Mouse (Mus musculus): ENCODE results near the gene Frmd5. TPM values are rescaled to one million over a fixed set of nuclear protein-coding genes. Genes with fewer than 3 reads are reported as not detected.

Gene Frmd5
- total and polyA plus RNA-seq, 2 experiments from 2014 or later = 125 to 231 TPM

GRCm38 (mm10) chr2:121728907-121729575 lies 77.8 kb downstream of the Frmd5 start:
- Histone ChIP-seq H3K4me3 (ENCODE audit: low read depth, low read length) (no peak overlapping the region), H3K27me3 (ENCODE audit: control insufficient read depth, insufficient read depth, low read length) (no peaks in the 10 kb centered on the region), H3K4me1 (ENCODE audit: control insufficient read depth, insufficient read depth) (no peaks in the 10 kb centered on the region), H3K36me3 (replicated peaks; ENCODE audit: control insufficient read depth, insufficient read depth, low read length) (no peaks in the 10 kb centered on the region), H3K27ac (ENCODE audit: low read depth) (no peak overlapping the region), H3K9ac (replicated peaks; ENCODE audit: low read depth, low read length) (no peak overlapping the region), H3K4me2 (ENCODE audit: low read depth, low read length) (no peak overlapping the region), H3K9me3 (replicated peaks; ENCODE audit: control insufficient read depth, low read length) (no peaks in the 10 kb centered on the region)
- TF ChIP-seq CTCF (IDR thresholded peaks at IDR 0.05; ENCODE audit: low read depth) (no peak), EP300 (IDR thresholded peaks at IDR 0.05; ENCODE audit: low read depth) (no peak)
- DNase-seq (ENCODE audit: low spot score) (no peak), ATAC-seq (ENCODE audit: insufficient read depth, low read depth) (no peak)
- WGBS = 75% methylated on average over 9 of the region's 9 CpGs

DNA sequence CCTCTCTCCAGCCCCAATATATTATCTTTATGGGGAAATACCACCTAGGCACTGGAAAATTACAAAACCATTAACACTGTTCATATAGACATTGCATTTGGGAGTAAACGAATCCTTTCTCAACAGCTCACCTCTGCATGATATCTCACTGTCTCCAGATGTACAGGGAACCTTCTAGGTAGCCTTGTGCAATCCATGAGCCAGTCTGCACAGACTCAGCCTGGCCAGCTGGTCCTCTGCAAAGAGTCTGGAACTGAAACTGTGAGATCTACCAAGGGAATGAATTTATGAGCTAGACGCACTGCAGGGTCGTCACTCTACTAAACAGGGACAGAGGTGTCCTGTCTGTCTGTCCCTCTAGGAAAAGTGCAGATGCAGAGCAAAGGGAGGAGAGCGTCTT lies 82.0 kb downstream of the Frmd5 start:
- 83% methylated on average over 4 of the region's 4 CpGs for WGBS
- H3K4me3 ChIP-seq (ENCODE audit: low read depth, low read length) = no peak overlapping the region
- no peak for ATAC-seq (ENCODE audit: insufficient read depth, low read depth)
- TF ChIP-seq EP300 (IDR thresholded peaks at IDR 0.05; ENCODE audit: low read depth) = no peak
- TF ChIP-seq CTCF (IDR thresholded peaks at IDR 0.05; ENCODE audit: low read depth) = no peak
- no peak overlapping the region for H3K9ac ChIP-seq (replicated peaks; ENCODE audit: low read depth, low read length)
- H3K27ac ChIP-seq (ENCODE audit: low read depth) = no peak overlapping the region
- DNase-seq (ENCODE audit: low spot score) = no peak
- no peak overlapping the region for H3K4me2 ChIP-seq (ENCODE audit: low read depth, low read length)
- H3K27me3 ChIP-seq (ENCODE audit: control insufficient read depth, insufficient read depth, low read length) = no peaks in the 10 kb centered on the region
- no peaks in the 10 kb centered on the region for H3K9me3 ChIP-seq (replicated peaks; ENCODE audit: control insufficient read depth, low read length)
- no peaks in the 10 kb centered on the region for H3K36me3 ChIP-seq (replicated peaks; ENCODE audit: control insufficient read depth, insufficient read depth, low read length)
- no peaks in the 10 kb centered on the region for H3K4me1 ChIP-seq (ENCODE audit: control insufficient read depth, insufficient read depth)

DNA sequence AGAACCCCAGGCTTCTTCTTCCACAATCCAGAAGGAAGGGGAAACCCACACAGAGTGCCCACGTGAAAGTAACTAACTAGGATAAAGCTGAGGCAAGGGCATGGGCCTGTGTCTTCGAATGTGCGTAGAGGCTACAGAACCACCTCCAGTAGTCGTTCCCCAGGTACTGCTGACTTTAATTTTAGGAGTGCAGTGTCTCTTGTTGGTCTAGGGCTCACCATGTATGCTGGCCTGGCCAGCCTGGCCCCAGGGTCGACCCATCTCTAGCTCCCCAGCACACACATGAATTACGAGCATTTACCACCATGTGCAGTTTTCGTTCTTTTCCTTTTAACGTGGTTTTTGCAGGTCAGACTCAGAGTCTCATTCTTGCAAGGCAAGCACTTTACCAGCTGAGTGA lies 83.1 kb downstream of the Frmd5 start:
- TF ChIP-seq CTCF (IDR thresholded peaks at IDR 0.05; ENCODE audit: low read depth) (no peak), EP300 (IDR thresholded peaks at IDR 0.05; ENCODE audit: low read depth) (no peak)
- 79% methylated on average over 8 of the region's 8 CpGs for WGBS
- no peaks in the 10 kb centered on the region for H3K9me3 ChIP-seq (replicated peaks; ENCODE audit: control insufficient read depth, low read length)

DNA sequence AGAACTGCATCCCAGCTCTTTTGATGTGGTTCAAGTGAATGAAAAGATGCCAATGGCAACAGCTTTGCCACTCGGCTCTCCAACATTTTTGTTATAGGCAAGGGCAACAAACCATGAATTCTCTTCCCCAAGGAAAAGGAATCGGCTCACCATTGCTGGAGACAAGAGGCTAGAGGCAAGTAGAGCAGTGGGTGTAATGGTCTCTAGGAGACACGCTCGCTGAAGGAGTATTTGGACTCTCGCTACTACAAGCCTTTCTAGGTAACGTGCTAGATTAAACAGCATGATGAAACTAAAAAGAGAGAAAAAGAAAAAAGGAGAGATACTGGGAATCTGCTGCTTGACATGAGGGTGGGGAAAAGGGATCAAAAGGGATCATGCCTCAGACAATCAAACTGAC lies 87.9 kb downstream of the Frmd5 start:
- no peak for DNase-seq (ENCODE audit: low spot score)
- WGBS = 88% methylated on average over 6 of the region's 6 CpGs
- no peak for ATAC-seq (ENCODE audit: insufficient read depth, low read depth)
- Histone ChIP-seq H3K36me3 (replicated peaks; ENCODE audit: control insufficient read depth, insufficient read depth, low read length) (no peaks in the 10 kb centered on the region), H3K27me3 (ENCODE audit: control insufficient read depth, insufficient read depth, low read length) (no peaks in the 10 kb centered on the region), H3K4me3 (ENCODE audit: low read depth, low read length) (no peak overlapping the region), H3K4me1 (ENCODE audit: control insufficient read depth, insufficient read depth) (no peaks in the 10 kb centered on the region), H3K9me3 (replicated peaks; ENCODE audit: control insufficient read depth, low read length) (no peaks in the 10 kb centered on the region), H3K4me2 (ENCODE audit: low read depth, low read length) (no peak overlapping the region), H3K27ac (ENCODE audit: low read depth) (no peak overlapping the region), H3K9ac (replicated peaks; ENCODE audit: low read depth, low read length) (no peak overlapping the region)
- TF ChIP-seq EP300 (IDR thresholded peaks at IDR 0.05; ENCODE audit: low read depth) (no peak), CTCF (IDR thresholded peaks at IDR 0.05; ENCODE audit: low read depth) (no peak)

More for the DNA sequence above, 83.1 kb downstream of the Frmd5 start:
- Histone ChIP-seq H3K27me3 (ENCODE audit: control insufficient read depth, insufficient read depth, low read length) (no peaks in the 10 kb centered on the region), H3K36me3 (replicated peaks; ENCODE audit: control insufficient read depth, insufficient read depth, low read length) (no peaks in the 10 kb centered on the region), H3K4me3 (ENCODE audit: low read depth, low read length) (no peak overlapping the region), H3K4me1 (ENCODE audit: control insufficient read depth, insufficient read depth) (no peaks in the 10 kb centered on the region), H3K4me2 (ENCODE audit: low read depth, low read length) (no peak overlapping the region), H3K9ac (replicated peaks; ENCODE audit: low read depth, low read length) (no peak overlapping the region), H3K27ac (ENCODE audit: low read depth) (no peak overlapping the region)
- DNase-seq (ENCODE audit: low spot score) (no peak), ATAC-seq (ENCODE audit: insufficient read depth, low read depth) (no peak)

DNA sequence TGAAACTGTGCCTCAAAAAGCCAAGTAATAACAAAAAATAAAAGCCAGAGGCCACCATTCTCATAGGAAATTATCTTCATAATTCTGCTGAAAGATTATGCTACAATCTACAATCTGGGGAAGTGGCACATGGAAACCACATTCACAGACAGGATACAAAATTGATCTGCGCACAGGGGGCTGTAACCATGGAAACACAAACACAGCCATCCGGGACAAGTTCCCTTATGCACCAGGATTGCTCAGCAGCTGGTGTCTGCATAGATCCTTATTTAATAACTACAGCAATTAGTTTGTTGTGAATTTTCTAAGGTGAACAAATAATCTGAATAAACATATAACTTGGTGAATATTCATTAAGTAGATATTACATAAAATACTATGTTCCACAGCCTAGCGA lies 89.8 kb downstream of the Frmd5 start:
- no peak overlapping the region for H3K27ac ChIP-seq (ENCODE audit: low read depth)
- no peak overlapping the region for H3K9ac ChIP-seq (replicated peaks; ENCODE audit: low read depth, low read length)
- H3K36me3 ChIP-seq (replicated peaks; ENCODE audit: control insufficient read depth, insufficient read depth, low read length) = no peaks in the 10 kb centered on the region
- H3K27me3 ChIP-seq (ENCODE audit: control insufficient read depth, insufficient read depth, low read length) = no peaks in the 10 kb centered on the region
- H3K4me2 ChIP-seq (ENCODE audit: low read depth, low read length) = no peak overlapping the region
- H3K4me3 ChIP-seq (ENCODE audit: low read depth, low read length) = no peak overlapping the region
- DNase-seq (ENCODE audit: low spot score) (no peak), ATAC-seq (ENCODE audit: insufficient read depth, low read depth) (no peak)
- TF ChIP-seq CTCF (IDR thresholded peaks at IDR 0.05; ENCODE audit: low read depth) (no peak), EP300 (IDR thresholded peaks at IDR 0.05; ENCODE audit: low read depth) (no peak)
- no peaks in the 10 kb centered on the region for H3K4me1 ChIP-seq (ENCODE audit: control insufficient read depth, insufficient read depth)
- H3K9me3 ChIP-seq (replicated peaks; ENCODE audit: control insufficient read depth, low read length) = no peaks in the 10 kb centered on the region
- 70% methylated on average over 3 of the region's 3 CpGs for WGBS

GRCm38 (mm10) chr2:121713567-121713966 lies 93.3 kb downstream of the Frmd5 start:
- ATAC-seq (ENCODE audit: insufficient read depth, low read depth) (no peak), DNase-seq (ENCODE audit: low spot score) (no peak)
- H3K4me3 ChIP-seq (ENCODE audit: low read depth, low read length) = no peak overlapping the region
- no peaks in the 10 kb centered on the region for H3K27me3 ChIP-seq (ENCODE audit: control insufficient read depth, insufficient read depth, low read length)
- no peaks in the 10 kb centered on the region for H3K4me1 ChIP-seq (ENCODE audit: control insufficient read depth, insufficient read depth)
- no peak overlapping the region for H3K4me2 ChIP-seq (ENCODE audit: low read depth, low read length)
- 35% methylated on average over 4 of the region's 4 CpGs for WGBS
- H3K27ac ChIP-seq (ENCODE audit: low read depth) = no peak overlapping the region
- no peaks in the 10 kb centered on the region for H3K9me3 ChIP-seq (replicated peaks; ENCODE audit: control insufficient read depth, low read length)
- no peak overlapping the region for H3K9ac ChIP-seq (replicated peaks; ENCODE audit: low read depth, low read length)
- TF ChIP-seq EP300 (IDR thresholded peaks at IDR 0.05; ENCODE audit: low read depth) (no peak), CTCF (IDR thresholded peaks at IDR 0.05; ENCODE audit: low read depth) (no peak)
- no peaks in the 10 kb centered on the region for H3K36me3 ChIP-seq (replicated peaks; ENCODE audit: control insufficient read depth, insufficient read depth, low read length)
